Mouse (Mus musculus) ES-E14 (cell line): Measurements from ENCODE around the gene Ncoa7. TPM values are rescaled to one million over a fixed set of nuclear protein-coding genes. Genes with fewer than 3 reads are reported as not detected.

Experiments
- DNase-seq: peaks from one replicate; pipeline ENCODE4 v3.0.0-alpha.2; 2013; ENCODE audit warnings: low read depth, low spot score
- H3K27ac ChIP-seq: 2 replicates; pipeline ENCODE4 v1.5.1; 2012; ENCODE audit warnings: low read depth, mild to moderate bottlenecking, low read length, moderate library complexity, mixed read lengths; ENCODE audit not compliant: poor library complexity, insufficient read depth, severe bottlenecking
- H3K36me3 ChIP-seq: 2 replicates; pipeline ENCODE4 v1.6.1; 2012; ENCODE audit warnings: mild to moderate bottlenecking, low read length, moderate library complexity, mixed read lengths; ENCODE audit not compliant: control insufficient read depth, poor library complexity, insufficient read depth, severe bottlenecking
- H3K4me1 ChIP-seq, 2 experiments: fragments of 150-350 bp in 1 of 2; sonication (generic) in 1 of 2; 2 replicates each; pipeline ENCODE4 v1.6.1; 2012; ENCODE audit warnings: low read length in 2 of 2, mild to moderate bottlenecking in 1 of 2, mixed read lengths in 1 of 2; ENCODE audit not compliant: control insufficient read depth in 2 of 2, insufficient read depth in 2 of 2, poor library complexity in 1 of 2
- H3K4me3 ChIP-seq, 2 experiments: fragments of 150-350 bp in 1 of 2; sonication (generic) in 1 of 2; 2 replicates each; pipeline ENCODE4 v1.5.1; 2012; ENCODE audit warnings: low read length in 2 of 2, low read depth in 1 of 2, mild to moderate bottlenecking in 1 of 2, mixed read lengths in 1 of 2; ENCODE audit not compliant: insufficient read depth in 1 of 2, poor library complexity in 1 of 2, severe bottlenecking in 1 of 2
- H3K9ac ChIP-seq: 2 replicates; pipeline ENCODE4 v1.6.1; 2012; ENCODE audit warnings: low read depth, mild to moderate bottlenecking, low read length, mixed read lengths; ENCODE audit not compliant: poor library complexity, insufficient read depth, severe bottlenecking
- H3K9me3 ChIP-seq: fragments of 150-350 bp; sonication (generic); 2 replicates; pipeline ENCODE4 v1.6.1; 2012; ENCODE audit warnings: low read depth, mild to moderate bottlenecking, low read length; ENCODE audit not compliant: control insufficient read depth, insufficient read depth
- CHD2 ChIP-seq: IDR thresholded peaks from 2 replicates; pipeline ENCODE4 v1.6.1; 2014; ENCODE audit warnings: mild to moderate bottlenecking, low read depth, low read length, inconsistent platforms
- HCFC1 ChIP-seq: IDR thresholded peaks from 2 replicates; pipeline ENCODE4 v1.6.1; 2012; ENCODE audit warnings: low read length, inconsistent platforms, borderline replicate concordance; ENCODE audit not compliant: insufficient read depth
- MAFK ChIP-seq: IDR thresholded peaks from 2 replicates; pipeline ENCODE4 v1.6.1; 2014; ENCODE audit warnings: mild to moderate bottlenecking, low read depth, low read length, inconsistent platforms; ENCODE audit not compliant: insufficient read depth
- ZC3H11A ChIP-seq: IDR thresholded peaks from 2 replicates; pipeline ENCODE4 v1.6.1; 2012; ENCODE audit warnings: low read depth, mild to moderate bottlenecking, inconsistent platforms, low read length, borderline replicate concordance
- ZNF384 ChIP-seq: IDR thresholded peaks from 2 replicates; pipeline ENCODE4 v1.6.1; 2012; ENCODE audit warnings: low read depth, low read length, inconsistent platforms
- in situ Hi-C, 2 experiments: fragments of 600-800 bp; cut with MboI; formaldehyde crosslinking; loops; one replicate each; pipeline ENCODE4 v1.15.1; 2025; ENCODE audit warnings: low sequenced_read_pairs in 2 of 2, inconsistent platforms in 1 of 2; ENCODE audit not compliant: unreplicated experiment in 2 of 2
- total RNA-seq: library from RNA; depleted of rRNA; stranded (reverse); fragments of 300-350 nt; gene quantifications from 2 replicates; pipeline ENCODE4 v1.2.3, GENCODE M21; 2012

Gene Ncoa7
- total RNA-seq, 1 experiment = 8.7 TPM

DNA sequence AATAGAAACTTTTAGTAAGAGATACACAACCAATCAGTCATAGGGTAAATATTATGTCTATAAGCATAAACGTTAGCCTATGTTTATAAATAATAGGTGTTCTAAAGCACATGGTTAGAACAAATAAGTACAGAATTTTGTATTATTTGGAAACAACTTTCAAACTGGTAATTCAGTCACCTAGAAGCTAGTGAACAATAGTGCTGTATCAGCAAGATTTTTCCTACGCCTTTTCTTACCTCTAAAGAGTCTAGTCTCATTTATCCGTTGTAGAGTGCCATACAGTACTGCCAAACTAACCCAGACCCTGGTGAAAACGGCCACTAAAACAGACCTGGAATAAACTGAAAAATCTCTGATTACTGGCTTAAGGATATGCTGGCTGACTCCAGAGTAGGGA lies 190.1 kb downstream of the Ncoa7 start:
- Histone ChIP-seq H3K27ac (no peak overlapping the region), H3K9me3 (no peaks in the 10 kb centered on the region), H3K9ac (no peak overlapping the region), H3K4me1 (peaks cover 0 to 3% of the 10 kb centered on the region in 2 experiments; a peak in 1 of 4 replicates), H3K36me3 (no peaks in the 10 kb centered on the region), H3K4me3 (no peak overlapping the region)
- DNase-seq = no peak
- TF ChIP-seq CHD2 = no peak
- peak; percentile 77 for TF ChIP-seq MAFK
- no peak for TF ChIP-seq HCFC1
- in situ Hi-C loops = loop anchor here in 1 of 2 experiments (25.0 kb wide), 1 partner anchor 699 kb away; the partner anchor contains the start of gene Hddc2

GRCm38 (mm10) chr10:30609614-30610013 lies 193.5 kb downstream of the Ncoa7 start:
- Histone ChIP-seq H3K9ac (no peak overlapping the region), H3K36me3 (no peaks in the 10 kb centered on the region), H3K4me1 (no peaks in the 10 kb centered on the region), H3K9me3 (no peaks in the 10 kb centered on the region), H3K27ac (no peak overlapping the region), H3K4me3 (no peak overlapping the region)
- DNase-seq = no peak
- in situ Hi-C loops = loop anchor here in 1 of 2 experiments (25.0 kb wide), 1 partner anchor 703 kb away; the partner anchor contains the start of gene Hddc2
- TF ChIP-seq MAFK (no peak), HCFC1 (no peak), ZC3H11A (no peak)

DNA sequence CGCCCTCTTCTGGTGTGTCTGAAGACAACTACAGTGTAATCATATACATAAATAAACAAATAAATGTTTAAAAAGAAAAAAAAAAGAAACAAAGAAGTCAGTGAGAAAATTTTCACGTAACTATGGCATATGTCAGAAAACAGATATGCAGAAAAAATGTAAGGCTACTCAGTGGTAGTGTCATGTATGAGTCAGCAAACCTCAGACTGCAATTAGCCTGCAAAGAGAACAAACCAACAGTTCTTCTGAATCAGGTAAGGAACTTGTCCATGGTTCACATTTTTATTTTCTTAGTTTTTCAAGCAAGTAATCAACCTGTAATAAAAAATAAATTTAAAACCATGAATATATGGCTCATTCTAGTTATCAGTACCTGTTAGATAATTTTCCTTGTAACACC lies 195.0 kb downstream of the Ncoa7 start:
- Histone ChIP-seq H3K9me3 (no peaks in the 10 kb centered on the region), H3K9ac (no peak overlapping the region), H3K4me1 (no peaks in the 10 kb centered on the region), H3K4me3 (no peak overlapping the region), H3K36me3 (no peaks in the 10 kb centered on the region), H3K27ac (no peak overlapping the region)
- in situ Hi-C loops = loop anchor here in 1 of 2 experiments (25.0 kb wide), 1 partner anchor 704 kb away; the partner anchor contains the start of gene Hddc2
- TF ChIP-seq ZNF384 = no peak
- TF ChIP-seq CHD2 = no peak
- no peak for TF ChIP-seq HCFC1
- no peak for TF ChIP-seq ZC3H11A
- TF ChIP-seq MAFK = no peak
- no peak for DNase-seq

- in situ Hi-C loops = loop anchor here in 1 of 2 experiments (25.0 kb wide), 1 partner anchor 712 kb away; the partner anchor contains the start of gene Hddc2
- H3K4me1 ChIP-seq = peaks cover 0 to 2% of the 10 kb centered on the region in 2 experiments; a peak in 1 of 4 replicates
- peak within 1 kb of the TSS; percentile 91 for H3K9ac ChIP-seq
- H3K36me3 ChIP-seq = peaks cover 8% of the 10 kb centered on the region
- peak; percentile 81 for DNase-seq
- peak within 1 kb of the TSS; percentile 74 for H3K27ac ChIP-seq
- peak within 1 kb of the TSS; percentile 86 to 99 for H3K4me3 ChIP-seq
- no peaks in the 10 kb centered on the region for H3K9me3 ChIP-seq
- TF ChIP-seq MAFK (0 out of 2 replicates have a peak, but pooled peaks have one; percentile 6), HCFC1 (peak; percentile 48; the same call in 1 of the 2 replicates), ZC3H11A (no peak)
Observed at GRCm38 (mm10) chr10:30600542-30600966, 202.6 kb downstream of the Ncoa7 start, which contains the start of gene Trmt11. Gene Trmt11, minus strand, starts transcription at chr10:30600749.

GRCm38 (mm10) chr10:30600094-30600534 lies 203.0 kb downstream of the Ncoa7 start:
- Histone ChIP-seq H3K36me3 (peaks cover 10% of the 10 kb centered on the region), H3K9me3 (no peaks in the 10 kb centered on the region), H3K4me3 (peak overlapping the region; percentile 86 to 99), H3K4me1 (peaks cover 0 to 2% of the 10 kb centered on the region in 2 experiments; a peak in 1 of 4 replicates), H3K9ac (peak overlapping the region; percentile 91), H3K27ac (peak overlapping the region; percentile 74; the same call in 1 of the 2 replicates)
- DNase-seq = peak; percentile 40
- in situ Hi-C loops = loop anchor here in 1 of 2 experiments (25.0 kb wide), 1 partner anchor 712 kb away; the partner anchor contains the start of gene Hddc2
- TF ChIP-seq ZC3H11A (no peak), MAFK (no peak), HCFC1 (no peak; the same call in 1 of the 2 replicates), ZNF384 (no peak), CHD2 (no peak)
